Mouse (Mus musculus) megakaryocyte-erythroid progenitor cell, adult 5 weeks (primary cell): ENCODE measurements around the gene Tbcel. TPM values are rescaled to one million over a fixed set of nuclear protein-coding genes. Genes with fewer than 3 reads are reported as not detected.

Experiments used
- polyA plus RNA-seq: library from polyadenylated mRNA; stranded (reverse); fragments of >175 nt; gene quantifications from 2 replicates; pipeline ENCODE4 v1.2.3, GENCODE M21; 2012

The Tbcel gene
- 1.6 and 2.3 TPM in 2 replicates for polyA plus RNA-seq

DNA sequence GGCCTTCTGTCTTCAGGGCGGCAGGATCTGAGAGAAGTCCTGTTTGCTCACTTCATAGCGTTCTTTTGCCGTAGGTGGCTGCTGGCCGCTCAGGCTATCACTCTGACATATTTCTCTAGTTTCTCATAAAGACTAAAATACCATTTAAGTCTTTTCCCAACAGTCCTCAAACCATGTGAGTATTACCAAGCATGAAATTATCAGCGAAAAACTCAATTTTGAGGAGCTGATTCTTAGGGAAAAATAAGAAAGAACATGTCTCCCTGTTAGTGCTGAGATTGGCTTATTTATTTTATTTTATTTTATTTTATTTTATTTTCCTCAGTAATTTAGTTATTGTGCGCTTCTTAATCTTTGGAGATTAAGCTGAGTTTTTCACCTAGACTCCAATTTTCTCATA lies at the start of gene Tbcel:
TSS of gene Tbcel (minus strand) at position 101 of the 400 bp plus-strand sequence.

DNA sequence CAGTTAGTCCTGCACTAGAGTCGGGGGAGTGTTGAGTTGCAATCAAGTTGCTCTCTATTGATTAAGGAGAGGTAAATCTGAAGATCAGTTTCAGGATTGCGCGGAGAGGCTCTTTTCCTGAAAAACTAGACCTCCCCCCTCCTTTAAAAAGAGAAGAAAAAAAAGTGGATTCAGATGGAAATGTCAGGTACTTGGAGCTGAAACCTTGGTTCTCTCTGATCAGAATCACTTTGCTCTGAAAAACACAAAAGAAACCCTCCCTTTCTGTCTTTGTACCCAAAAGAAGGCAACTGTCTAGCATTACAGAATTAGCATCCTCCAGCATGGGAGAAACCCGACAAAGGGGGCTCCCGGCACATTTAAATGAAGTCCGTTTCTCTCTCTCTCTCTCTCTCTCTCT lies 107.8 kb downstream of the Tbcel start, which contains the start of gene Tecta:
TSS of gene Tecta (minus strand) at position 101 of the 400 bp plus-strand sequence.

Other genes starting within 250 kb of the Tbcel start
- gene Sc5d, start 243.6 kb downstream of the Tbcel start, polyA plus RNA-seq, result 0.95 and 0.96 TPM in 2 replicates
- gene Tecta, start 107.9 kb downstream of the Tbcel start, polyA plus RNA-seq, result not detected in 2 replicates